Mouse (Mus musculus) hindbrain, postnatal 0 days (tissue): ENCODE data around the gene Loxl3. TPM values are rescaled to one million over a fixed set of nuclear protein-coding genes. Genes with fewer than 3 reads are reported as not detected.
A peak's percentile ranks its signal among the peaks of the same experiment; 100 is the strongest.

Source experiments
- ATAC-seq: fragments of 200-750 bp; cut with Nextera tagmentation; 2 replicates; pipeline ENCODE4 v1.8.0; 2017; ENCODE audit warnings: mild to moderate bottlenecking, moderate TSS enrichment, moderate library complexity
- DNase-seq: peaks from one replicate; pipeline ENCODE4 v3.0.0-alpha.2; 2015; ENCODE audit warnings: low spot score
- H3K27ac ChIP-seq: fragments of 300-500 bp; sonication (generic); 2 replicates; pipeline ENCODE4 v1.5.1; 2014; ENCODE audit warnings: mild to moderate bottlenecking
- H3K27me3 ChIP-seq: fragments of 300-500 bp; sonication (generic); 2 replicates; pipeline ENCODE4 v1.6.1; 2014; ENCODE audit warnings: low read length, mixed read lengths; ENCODE audit not compliant: insufficient read depth
- H3K36me3 ChIP-seq: fragments of 300-500 bp; sonication (generic); 2 replicates; pipeline ENCODE4 v1.6.1; 2014; ENCODE audit warnings: low read length, mixed read lengths; ENCODE audit not compliant: insufficient read depth
- H3K4me1 ChIP-seq: fragments of 300-500 bp; sonication (generic); 2 replicates; pipeline ENCODE4 v1.6.1; 2014; ENCODE audit warnings: antibody characterized with exemption, low read length, mixed read lengths; ENCODE audit not compliant: insufficient read depth
- H3K4me2 ChIP-seq: fragments of 300-500 bp; sonication (generic); 2 replicates; pipeline ENCODE4 v1.6.1; 2014; ENCODE audit warnings: low read depth, mild to moderate bottlenecking, low read length, moderate library complexity, mixed read lengths
- H3K4me3 ChIP-seq: fragments of 300-500 bp; sonication (generic); 2 replicates; pipeline ENCODE4 v1.5.1; 2014; ENCODE audit warnings: low read length
- H3K9ac ChIP-seq: fragments of 300-500 bp; sonication (generic); replicated peaks from 2 replicates; pipeline ENCODE4 v1.6.1; 2014; ENCODE audit warnings: mild to moderate bottlenecking, low read length, moderate library complexity, mixed read lengths
- H3K9me3 ChIP-seq: fragments of 300-500 bp; sonication (generic); 2 replicates; pipeline ENCODE4 v1.6.1; 2016; ENCODE audit warnings: low read length, mixed read lengths
- CTCF ChIP-seq: IDR thresholded peaks from 2 replicates; pipeline ENCODE4 v1.5.1; 2016; ENCODE audit warnings: antibody characterized with exemption, control low read depth, low read depth
- WGBS: fragments of 180-500 bp; shearing (Covaris S2); extraction: QIAGEN DNeasy Blood & Tissue Kit; methylation state at CpG from one replicate; pipeline ENCODE4 v1.1.7; 2014; 5-methylcytosine and 5-hydroxymethylcytosine counted together
- polyA plus RNA-seq: library from polyadenylated mRNA; unstranded; fragments of >200 nt; fragmentation: Nextera tagmentation; extraction: Ambion mirVana; gene quantifications from 2 replicates; pipeline ENCODE4 v1.2.1, GENCODE M21; 2015
- total RNA-seq: library from RNA; depleted of rRNA; stranded (reverse); fragments of >200 nt; gene quantifications from 2 replicates; pipeline ENCODE4 v1.2.3, GENCODE M21; 2014

Loxl3 gene
- total and polyA plus RNA-seq, 2 experiments from 2014 or later, result 5.6 to 6.1 TPM

DNA sequence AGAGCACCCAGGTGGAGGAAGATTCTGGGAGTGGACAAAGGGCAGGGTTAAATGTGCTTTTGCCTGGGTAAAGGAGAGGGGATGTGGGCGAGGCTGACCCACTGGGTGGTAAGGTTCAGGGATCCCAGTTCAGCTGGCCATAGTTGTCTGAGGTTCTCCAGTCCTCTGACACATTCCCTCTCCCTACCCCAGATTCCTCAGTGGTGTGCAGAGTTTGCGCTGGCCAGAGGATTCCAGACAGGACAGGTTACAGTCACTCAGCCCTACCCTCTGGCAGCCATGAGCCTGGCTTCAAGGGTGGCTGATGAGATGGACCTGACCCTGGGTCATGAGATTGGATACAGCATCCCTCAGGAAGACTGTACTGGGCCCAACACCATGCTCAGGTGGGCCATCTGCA is 24.8 kb downstream of the Loxl3 start:
- no peak overlapping the region for H3K9ac ChIP-seq
- WGBS, result 77% methylated on average over 2 of the region's 2 CpGs
- no peaks in the 10 kb centered on the region for H3K36me3 ChIP-seq
- no peak overlapping the region for H3K4me3 ChIP-seq
- no peaks in the 10 kb centered on the region for H3K9me3 ChIP-seq
- H3K27ac ChIP-seq, result no peak overlapping the region
- no peak overlapping the region for H3K4me2 ChIP-seq
- H3K4me1 ChIP-seq, result peaks cover 9% of the 10 kb centered on the region
- peaks cover 24% of the 10 kb centered on the region for H3K27me3 ChIP-seq
- TF ChIP-seq CTCF, result no peak
- ATAC-seq, result no peak
- no peak for DNase-seq

DNA sequence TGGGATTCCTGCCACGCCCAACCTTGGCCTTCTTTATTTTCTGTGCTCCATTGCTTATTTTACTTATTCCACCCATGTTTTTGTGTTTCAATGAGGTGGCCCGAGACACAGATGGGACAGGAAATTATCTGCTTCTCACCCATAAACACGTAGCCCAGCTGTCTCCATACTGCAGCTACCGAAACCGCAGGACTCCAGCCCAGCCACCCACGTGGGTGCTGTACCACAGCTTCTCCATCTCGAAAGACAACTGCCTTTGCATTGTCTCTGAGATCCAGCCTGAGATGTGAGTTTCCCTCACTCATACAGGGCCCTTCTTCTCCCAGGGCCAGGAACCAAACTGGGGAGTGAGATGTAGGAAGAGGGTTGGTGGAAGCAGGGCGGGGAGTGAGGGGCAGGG is 32.0 kb downstream of the Loxl3 start:
- DNase-seq (no peak), ATAC-seq (no peak)
- H3K4me3 ChIP-seq, result no peak overlapping the region
- no peak overlapping the region for H3K4me2 ChIP-seq
- H3K36me3 ChIP-seq, result no peaks in the 10 kb centered on the region
- H3K4me1 ChIP-seq, result no peaks in the 10 kb centered on the region
- no peaks in the 10 kb centered on the region for H3K9me3 ChIP-seq
- WGBS, result 48% methylated on average over 8 of the region's 8 CpGs
- peaks cover 91% of the 10 kb centered on the region for H3K27me3 ChIP-seq
- H3K9ac ChIP-seq, result no peak overlapping the region
- H3K27ac ChIP-seq, result no peak overlapping the region
- no peak for TF ChIP-seq CTCF

DNA sequence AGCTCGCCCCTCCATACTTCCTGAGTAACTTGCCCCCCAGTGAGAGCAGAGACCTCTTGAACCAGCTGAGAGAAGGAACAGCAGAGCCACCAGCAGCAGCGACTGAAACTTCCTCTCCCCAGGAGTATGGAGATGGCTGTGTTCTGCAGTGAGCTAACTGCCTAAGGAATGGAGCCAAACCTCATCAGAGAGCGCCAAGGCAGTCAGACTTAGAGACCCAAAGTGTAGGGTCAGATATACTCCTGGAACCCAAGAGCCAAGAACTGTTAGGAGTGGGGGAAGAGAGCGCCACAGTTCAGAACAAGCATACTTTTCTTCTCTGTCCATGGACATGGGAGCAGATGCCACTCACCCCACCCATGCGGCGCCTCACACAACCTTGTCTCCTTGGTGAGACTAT is 32.5 kb downstream of the Loxl3 start:
- no peaks in the 10 kb centered on the region for H3K36me3 ChIP-seq

DNA sequence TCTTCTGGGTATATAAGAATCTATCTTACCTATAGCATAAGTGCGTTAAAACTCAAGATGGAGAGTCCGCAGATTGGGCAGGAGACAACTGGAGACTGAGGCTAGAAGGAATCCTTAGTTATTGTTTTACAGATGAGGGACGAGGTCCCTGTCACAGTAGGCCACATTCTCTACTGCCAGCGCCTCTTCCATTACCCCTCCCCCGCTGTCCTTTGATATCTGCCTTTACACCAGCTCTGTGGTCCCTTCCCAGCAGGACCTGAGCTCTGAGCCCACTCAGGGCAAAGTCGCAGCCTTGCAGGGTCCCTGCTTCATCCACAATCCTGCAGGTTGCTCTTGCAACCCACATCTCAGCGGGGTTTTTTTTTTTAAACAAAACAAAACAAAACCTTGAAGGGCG is 34.2 kb downstream of the Loxl3 start:
- H3K4me3 ChIP-seq, result no peak overlapping the region
- no peak overlapping the region for H3K4me2 ChIP-seq
- no peak overlapping the region for H3K9ac ChIP-seq
- TF ChIP-seq CTCF, result no peak
- no peaks in the 10 kb centered on the region for H3K36me3 ChIP-seq
- ATAC-seq, result no peak
- H3K27me3 ChIP-seq, result peaks cover 90% of the 10 kb centered on the region
- no peak for DNase-seq
- no peaks in the 10 kb centered on the region for H3K4me1 ChIP-seq
- no peaks in the 10 kb centered on the region for H3K9me3 ChIP-seq
- H3K27ac ChIP-seq, result no peak overlapping the region
- 6% methylated on average over 8 of the region's 8 CpGs for WGBS

More for the DNA sequence above, 32.5 kb downstream of the Loxl3 start:
- Histone ChIP-seq H3K27ac (no peak overlapping the region), H3K4me3 (no peak overlapping the region), H3K9me3 (no peaks in the 10 kb centered on the region), H3K4me1 (no peaks in the 10 kb centered on the region), H3K27me3 (peaks cover 93% of the 10 kb centered on the region), H3K4me2 (no peak overlapping the region), H3K9ac (no peak overlapping the region)
- TF ChIP-seq CTCF, result no peak
- DNase-seq, result no peak
- ATAC-seq, result no peak
- 28% methylated on average over 6 of the region's 6 CpGs for WGBS

DNA sequence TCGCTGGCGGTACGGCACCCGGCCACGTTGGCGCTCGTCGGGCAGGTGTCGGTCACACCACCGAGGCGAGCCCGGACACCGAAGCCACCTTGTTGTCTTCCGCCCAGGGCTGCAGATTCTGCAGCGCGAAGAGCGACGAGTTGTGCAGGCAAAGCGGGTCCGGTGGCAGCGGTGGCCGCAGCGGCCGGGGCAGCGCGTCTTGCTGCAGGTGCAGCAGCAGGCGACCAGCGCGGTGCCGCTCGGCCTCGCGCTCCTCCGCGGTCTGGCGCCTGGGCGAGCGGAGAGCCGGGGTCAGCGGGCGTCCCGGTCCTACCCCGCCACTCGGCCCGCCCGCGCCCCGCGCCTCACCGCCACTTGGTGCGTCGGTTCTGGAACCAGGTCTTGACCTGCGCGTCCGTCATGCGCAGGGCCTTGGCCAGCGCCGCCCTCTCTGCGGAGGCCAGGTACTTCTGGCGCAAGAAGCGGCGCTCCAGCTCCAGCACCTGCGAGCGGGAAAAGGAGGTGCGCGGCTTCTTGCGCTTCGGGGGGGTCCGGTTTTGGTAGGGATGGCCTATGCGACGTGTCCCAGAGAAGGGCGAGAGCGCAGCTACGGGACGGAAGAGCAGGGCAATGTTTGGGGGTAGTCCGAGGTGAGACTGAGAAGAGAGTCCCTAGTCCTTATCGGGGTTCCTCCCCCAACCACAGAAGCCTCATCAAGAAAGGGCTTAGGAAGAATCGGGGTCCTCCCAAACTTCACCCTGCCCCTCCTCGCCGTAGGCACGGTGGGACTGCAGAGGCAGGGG is 34.9 kb downstream of the Loxl3 start:
- Histone ChIP-seq H3K4me1 (no peaks in the 10 kb centered on the region), H3K27ac (no peak overlapping the region), H3K4me2 (peak overlapping the region; percentile 30; the same call in 1 of the 2 replicates), H3K9ac (no peak overlapping the region), H3K4me3 (peak overlapping the region; percentile 23), H3K36me3 (no peaks in the 10 kb centered on the region), H3K27me3 (peaks cover 89% of the 10 kb centered on the region), H3K9me3 (no peaks in the 10 kb centered on the region)
- 1% methylated on average over 67 of the region's 81 CpGs for WGBS
- DNase-seq, result no peak
- TF ChIP-seq CTCF, result no peak
- no peak for ATAC-seq

DNA sequence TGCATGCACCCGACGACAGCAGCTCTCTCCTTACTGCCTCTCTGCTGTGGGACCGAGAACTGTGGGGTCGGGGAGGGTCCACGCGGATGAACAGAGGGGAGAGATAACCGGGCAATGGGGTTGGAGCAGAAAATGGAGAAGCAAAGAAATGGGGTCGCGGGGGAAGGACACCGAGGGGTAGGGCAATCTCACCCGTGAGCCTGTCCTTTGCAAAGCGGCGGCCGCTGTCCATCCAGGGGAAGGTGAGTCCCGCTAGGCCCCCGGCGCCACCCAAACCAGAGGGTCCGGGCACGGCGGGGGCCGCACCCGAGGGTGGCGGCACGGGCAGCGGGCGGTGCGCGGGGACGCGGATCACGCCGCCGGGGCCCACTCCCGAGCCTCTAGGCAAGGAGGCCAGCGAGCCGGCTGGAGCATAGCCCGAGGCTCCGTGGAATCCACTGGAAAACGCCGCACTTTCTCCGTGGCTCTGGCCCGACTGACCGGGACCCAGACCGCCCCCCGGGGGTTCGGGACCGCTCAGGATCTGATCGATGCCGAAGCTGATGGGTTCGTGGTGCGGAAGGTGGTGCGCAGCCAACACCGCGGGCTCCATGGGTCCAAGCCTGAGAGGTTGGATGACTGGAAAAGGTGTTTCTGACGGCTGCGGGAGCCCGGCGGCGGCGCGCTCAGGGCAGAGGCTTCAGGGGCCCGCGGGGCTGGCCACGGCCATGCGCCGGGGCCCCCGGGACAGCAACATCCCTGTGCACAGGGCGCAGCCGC is 35.7 kb downstream of the Loxl3 start:
- DNase-seq, result no peak
- ATAC-seq, result no peak
- Histone ChIP-seq H3K4me2 (no peak overlapping the region; the same call in 1 of the 2 replicates), H3K4me1 (no peaks in the 10 kb centered on the region), H3K27ac (no peak overlapping the region), H3K27me3 (peaks cover 89% of the 10 kb centered on the region), H3K9me3 (no peaks in the 10 kb centered on the region), H3K4me3 (peak overlapping the region; percentile 1; the same call in 1 of the 2 replicates), H3K36me3 (no peaks in the 10 kb centered on the region), H3K9ac (no peak overlapping the region)
- WGBS, result under 1% methylated on average over 61 of the region's 69 CpGs
- TF ChIP-seq CTCF, result no peak

DNA sequence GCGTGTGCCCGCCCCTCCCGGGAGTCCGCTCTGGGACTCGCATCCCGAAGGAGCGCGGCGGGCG is 36.1 kb downstream of the Loxl3 start, which contains the start of gene Tlx2:
Gene Tlx2 (minus strand): TSS at position 47 of the 64 bp plus-strand sequence.
- 0% methylated on average over 9 of the region's 10 CpGs for WGBS
- H3K4me3 ChIP-seq, result peak within 1 kb of the TSS; percentile 23
- ATAC-seq (no peak), DNase-seq (no peak)
- H3K4me2 ChIP-seq, result no peak within 1 kb of the TSS; the same call in 1 of the 2 replicates
- H3K9me3 ChIP-seq, result no peaks in the 10 kb centered on the region
- no peaks in the 10 kb centered on the region for H3K36me3 ChIP-seq
- H3K9ac ChIP-seq, result no peak within 1 kb of the TSS
- no peak for TF ChIP-seq CTCF
- no peak within 1 kb of the TSS for H3K27ac ChIP-seq
- H3K4me1 ChIP-seq, result no peaks in the 10 kb centered on the region
- peaks cover 89% of the 10 kb centered on the region for H3K27me3 ChIP-seq
